Mouse (Mus musculus) kidney, embryonic 16.5 days (tissue): Measurements from ENCODE around the gene Nuak2. TPM values are rescaled to one million over a fixed set of nuclear protein-coding genes. Genes with fewer than 3 reads are reported as not detected.
A peak's percentile ranks its signal among the peaks of the same experiment; 100 is the strongest.

Experiments used
- ATAC-seq: fragments of 200-750 bp; cut with Nextera tagmentation; 2 replicates; pipeline ENCODE4 v1.8.0; 2017; ENCODE audit warnings: moderate TSS enrichment; ENCODE audit not compliant: low FRiP score, low TSS enrichment
- H3K27ac ChIP-seq: fragments of 300-500 bp; sonication (generic); 2 replicates; pipeline ENCODE4 v1.5.1; 2014; ENCODE audit warnings: low read length
- H3K27me3 ChIP-seq: fragments of 300-500 bp; sonication (generic); 2 replicates; pipeline ENCODE4 v1.6.1; 2014; ENCODE audit warnings: low read length, control low read depth, mixed read lengths; ENCODE audit not compliant: insufficient read depth
- H3K36me3 ChIP-seq: fragments of 300-500 bp; sonication (generic); 2 replicates; pipeline ENCODE4 v1.6.1; 2014; ENCODE audit warnings: low read length, control low read depth, mixed read lengths; ENCODE audit not compliant: insufficient read depth
- H3K4me1 ChIP-seq: fragments of 300-500 bp; sonication (generic); 2 replicates; pipeline ENCODE4 v1.6.1; 2014; ENCODE audit warnings: low read length, control low read depth, mixed read lengths; ENCODE audit not compliant: insufficient read depth
- H3K4me2 ChIP-seq: fragments of 300-500 bp; sonication (generic); replicated peaks from 2 replicates; pipeline ENCODE4 v1.6.1; 2014; ENCODE audit warnings: low read depth, low read length
- H3K4me3 ChIP-seq: fragments of 300-500 bp; sonication (generic); 2 replicates; pipeline ENCODE4 v1.5.1; 2014; ENCODE audit warnings: mild to moderate bottlenecking, low read length
- H3K9ac ChIP-seq: fragments of 300-500 bp; sonication (generic); replicated peaks from 2 replicates; pipeline ENCODE4 v1.6.1; 2014; ENCODE audit warnings: low read length
- H3K9me3 ChIP-seq: fragments of 300-500 bp; sonication (generic); 2 replicates; pipeline ENCODE4 v1.6.1; 2016; ENCODE audit warnings: low read length, control low read depth
- WGBS: fragments of 180-500 bp; shearing (Covaris S2); extraction: QIAGEN DNeasy Blood & Tissue Kit; methylation state at CpG from one replicate; pipeline ENCODE4 v1.1.7; 2014; 5-methylcytosine and 5-hydroxymethylcytosine counted together
- polyA plus RNA-seq: library from polyadenylated mRNA; unstranded; fragments of >200 nt; fragmentation: Nextera tagmentation; extraction: Ambion mirVana; gene quantifications from 2 replicates; pipeline ENCODE4 v1.2.1, GENCODE M21; 2015

The Nuak2 gene
- polyA plus RNA-seq, 1 experiment from 2014 or later, result 5.5 TPM

- no peak overlapping the region for H3K27ac ChIP-seq
- ATAC-seq, result no peak
- peaks cover 19% of the 10 kb centered on the region for H3K4me1 ChIP-seq
- no peaks in the 10 kb centered on the region for H3K9me3 ChIP-seq
- no peaks in the 10 kb centered on the region for H3K27me3 ChIP-seq
- H3K4me2 ChIP-seq, result no peak overlapping the region
- no peak overlapping the region for H3K4me3 ChIP-seq
- no peaks in the 10 kb centered on the region for H3K36me3 ChIP-seq
- no peak overlapping the region for H3K9ac ChIP-seq
- WGBS, result 90% methylated on average over 6 of the region's 6 CpGs
These were observed 8.0 kb upstream of the Nuak2 start for GRCm38 (mm10) chr1:132307962-132308361.

GRCm38 (mm10) chr1:132308674-132309073 is 7.3 kb upstream of the Nuak2 start:
- no peak overlapping the region for H3K27ac ChIP-seq
- H3K4me2 ChIP-seq, result no peak overlapping the region
- no peak overlapping the region for H3K4me3 ChIP-seq
- no peak overlapping the region for H3K9ac ChIP-seq
- ATAC-seq, result no peak; the same call in 1 of the 2 replicates
- peaks cover 19% of the 10 kb centered on the region for H3K4me1 ChIP-seq
- WGBS, result 82% methylated on average over 7 of the region's 7 CpGs
- no peaks in the 10 kb centered on the region for H3K36me3 ChIP-seq
- H3K9me3 ChIP-seq, result no peaks in the 10 kb centered on the region
- 0 out of 2 replicates have a peak, but pooled peaks cover under 1% of the 10 kb centered on the region for H3K27me3 ChIP-seq

- H3K27me3 ChIP-seq, result peaks cover 18% of the 10 kb centered on the region
- H3K9ac ChIP-seq, result no peak overlapping the region; the same call in 1 of the 2 replicates
- no peaks in the 10 kb centered on the region for H3K9me3 ChIP-seq
- no peak for ATAC-seq
- no peak overlapping the region for H3K4me3 ChIP-seq
- H3K4me2 ChIP-seq, result no peak overlapping the region
- no peak overlapping the region for H3K27ac ChIP-seq
- WGBS, result 48% methylated on average over 7 of the region's 7 CpGs
- H3K36me3 ChIP-seq, result no peaks in the 10 kb centered on the region
- peaks cover 21% of the 10 kb centered on the region for H3K4me1 ChIP-seq
These were observed 5.2 kb upstream of the Nuak2 start for GRCm38 (mm10) chr1:132310754-132311153.

DNA sequence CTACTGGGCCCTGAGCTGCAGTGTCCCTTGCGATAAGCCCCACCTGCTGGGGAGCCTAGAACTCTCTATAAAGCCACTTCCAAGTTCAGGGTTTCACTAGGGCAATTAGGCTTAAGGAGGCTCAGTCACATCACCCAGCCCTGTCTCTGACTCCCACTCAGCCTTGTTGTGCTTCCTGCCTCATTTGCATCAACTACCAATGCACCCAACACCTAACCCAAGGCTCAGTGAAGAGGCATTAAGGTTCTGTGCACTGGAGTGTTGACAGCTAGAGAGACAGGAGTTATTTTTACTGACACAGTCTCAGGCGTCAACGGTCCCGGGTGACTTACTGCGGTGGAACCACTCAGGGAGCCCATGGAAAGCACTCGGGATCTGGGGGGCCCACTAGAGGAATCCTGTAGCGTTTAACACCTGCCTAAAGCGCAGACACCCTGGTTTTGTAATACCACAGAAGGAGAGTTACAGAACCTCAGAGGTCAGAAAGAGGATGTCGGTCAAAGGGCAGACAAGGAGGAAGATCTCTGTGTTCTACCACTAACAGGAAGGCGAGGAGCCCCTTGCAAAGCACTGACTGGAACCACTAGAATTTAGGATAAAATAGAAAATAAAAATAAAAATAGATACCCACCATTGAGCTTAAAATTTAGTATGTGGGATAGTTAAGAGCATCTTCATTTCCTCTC is 4.6 kb upstream of the Nuak2 start:
- no peak for ATAC-seq
- Histone ChIP-seq H3K27me3 (peaks cover 18% of the 10 kb centered on the region), H3K9me3 (no peaks in the 10 kb centered on the region), H3K36me3 (no peaks in the 10 kb centered on the region), H3K4me2 (no peak overlapping the region), H3K9ac (no peak overlapping the region; the same call in 1 of the 2 replicates), H3K4me1 (peaks cover 23% of the 10 kb centered on the region), H3K4me3 (no peak overlapping the region), H3K27ac (no peak overlapping the region)
- WGBS, result 48% methylated on average over 10 of the region's 10 CpGs

GRCm38 (mm10) chr1:132312043-132312442 is 3.9 kb upstream of the Nuak2 start:
- 32% methylated on average over 2 of the region's 2 CpGs for WGBS
- Histone ChIP-seq H3K9me3 (no peaks in the 10 kb centered on the region), H3K9ac (no peak overlapping the region), H3K27ac (no peak overlapping the region), H3K4me1 (peaks cover 29% of the 10 kb centered on the region), H3K4me2 (no peak overlapping the region), H3K36me3 (no peaks in the 10 kb centered on the region), H3K4me3 (no peak overlapping the region), H3K27me3 (peaks cover 21% of the 10 kb centered on the region)
- ATAC-seq, result no peak

- H3K36me3 ChIP-seq, result no peaks in the 10 kb centered on the region
- no peaks in the 10 kb centered on the region for H3K9me3 ChIP-seq
- no peak overlapping the region for H3K4me3 ChIP-seq
- H3K27me3 ChIP-seq, result peaks cover 21% of the 10 kb centered on the region
- peak; percentile 70 for ATAC-seq
- 62% methylated on average over 3 of the region's 3 CpGs for WGBS
- H3K4me1 ChIP-seq, result peaks cover 32% of the 10 kb centered on the region
- no peak overlapping the region for H3K4me2 ChIP-seq
- H3K27ac ChIP-seq, result no peak overlapping the region
- no peak overlapping the region for H3K9ac ChIP-seq
These were observed 3.2 kb upstream of the Nuak2 start for GRCm38 (mm10) chr1:132312703-132313102.

DNA sequence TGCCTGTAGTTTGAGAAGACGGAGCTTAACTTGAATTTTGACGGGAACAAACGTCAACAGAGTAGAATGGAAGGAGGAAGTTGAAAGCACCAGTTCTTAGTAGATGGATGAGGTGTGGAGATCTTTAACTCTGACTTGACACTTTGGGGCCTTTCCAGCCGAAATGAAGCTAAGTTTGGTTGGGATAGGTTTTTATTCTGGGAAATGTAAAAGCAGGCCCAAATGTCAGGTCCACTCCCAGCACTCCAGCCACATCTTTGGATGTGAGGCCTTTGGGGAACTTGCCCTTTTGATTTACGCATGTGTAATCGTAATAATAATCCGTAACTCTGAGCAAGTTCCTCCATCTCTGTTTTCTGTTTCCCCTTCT is 684 bp downstream of the Nuak2 start:
- Histone ChIP-seq H3K27me3 (peaks cover 21% of the 10 kb centered on the region), H3K4me2 (peak overlapping the region; percentile 96), H3K36me3 (no peaks in the 10 kb centered on the region), H3K4me1 (peaks cover 30% of the 10 kb centered on the region), H3K27ac (no peak overlapping the region), H3K4me3 (peak overlapping the region; percentile 66), H3K9ac (peak overlapping the region; percentile 70), H3K9me3 (no peaks in the 10 kb centered on the region)
- ATAC-seq, result no peak
- WGBS, result 32% methylated on average over 7 of the region's 7 CpGs

DNA sequence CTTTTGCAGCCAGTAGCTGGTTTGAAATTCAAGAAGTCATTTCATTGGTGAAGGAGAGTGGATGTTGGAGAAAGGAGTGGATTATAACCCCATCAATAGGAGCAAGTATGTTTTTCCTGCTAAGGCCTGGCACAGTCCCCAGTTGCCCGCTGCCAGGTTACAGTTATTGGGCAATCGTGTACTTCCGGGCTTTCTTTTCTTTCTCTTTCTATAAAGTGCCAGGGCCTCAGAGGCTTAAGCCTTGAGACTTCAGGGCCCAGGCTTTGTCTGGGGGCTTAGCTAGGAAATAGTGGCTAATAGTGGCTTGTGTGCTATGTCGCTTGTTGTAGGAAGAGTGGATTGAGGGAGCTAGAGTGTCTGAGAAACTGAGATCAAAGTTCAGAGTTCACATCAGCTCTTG is 1.5 kb downstream of the Nuak2 start:
- Histone ChIP-seq H3K4me1 (peaks cover 30% of the 10 kb centered on the region), H3K4me3 (no peak overlapping the region), H3K27ac (no peak overlapping the region), H3K9ac (no peak overlapping the region), H3K9me3 (no peaks in the 10 kb centered on the region), H3K4me2 (peak overlapping the region; percentile 19; the same call in 1 of the 2 replicates), H3K27me3 (peaks cover 21% of the 10 kb centered on the region), H3K36me3 (no peaks in the 10 kb centered on the region)
- ATAC-seq, result no peak
- WGBS, result 89% methylated on average over 4 of the region's 4 CpGs

- 46% methylated on average over 8 of the region's 8 CpGs for WGBS
- peaks cover 38% of the 10 kb centered on the region for H3K4me1 ChIP-seq
- H3K9me3 ChIP-seq, result no peaks in the 10 kb centered on the region
- H3K27me3 ChIP-seq, result peaks cover 21% of the 10 kb centered on the region
- no peaks in the 10 kb centered on the region for H3K36me3 ChIP-seq
- H3K27ac ChIP-seq, result no peak overlapping the region
- H3K9ac ChIP-seq, result no peak overlapping the region
- H3K4me2 ChIP-seq, result peak overlapping the region; percentile 19; the same call in 1 of the 2 replicates
- no peak overlapping the region for H3K4me3 ChIP-seq
- ATAC-seq, result no peak
These were observed 2.3 kb downstream of the Nuak2 start for GRCm38 (mm10) chr1:132317894-132318863.
